Mouse (Mus musculus): ENCODE measurements around the gene Golga7b. TPM values are rescaled to one million over a fixed set of nuclear protein-coding genes. Genes with fewer than 3 reads are reported as not detected.

Gene Golga7b
- total and polyA plus RNA-seq, 3 experiments: 0.50 to 1.0 (median 0.75) TPM

- DNase-seq: no peak
- Histone ChIP-seq H3K27me3 (ENCODE audit: control insufficient read depth, insufficient read depth, low read length) (no peaks in the 10 kb centered on the region), H3K9ac (ENCODE audit: low read depth, low read length) (no peak overlapping the region), H3K4me1 (ENCODE audit: control insufficient read depth, insufficient read depth, low read length) (no peaks in the 10 kb centered on the region), H3K27ac (no peak overlapping the region), H3K4me3 (no peak overlapping the region), H3K36me3 (ENCODE audit: control insufficient read depth, insufficient read depth, low read length) (no peaks in the 10 kb centered on the region), H3K79me2 (replicated peaks; ENCODE audit: control insufficient read depth, insufficient read depth, low read length) (no peaks in the 10 kb centered on the region)
- intact Hi-C loops (cut with DNase I): no loop called here
- TF ChIP-seq EP300 (IDR thresholded peaks at IDR 0.05; ENCODE audit: insufficient read depth, low read depth, low read length) (no peak), POLR2A (IDR thresholded peaks at IDR 0.05; ENCODE audit: insufficient read depth, low read depth, low read length) (no peak), CTCF (IDR thresholded peaks at IDR 0.05) (no peak)
- 59% methylated on average over 6 of the region's 6 CpGs for WGBS
These were observed 45.8 kb downstream of the Golga7b start for GRCm38 (mm10) chr19:42293216-42293615.

- H3K4me3 ChIP-seq: no peak overlapping the region
- H3K9ac ChIP-seq (ENCODE audit: low read depth, low read length): no peak overlapping the region
- DNase-seq: no peak
- H3K27me3 ChIP-seq (ENCODE audit: control insufficient read depth, insufficient read depth, low read length): no peaks in the 10 kb centered on the region
- TF ChIP-seq CTCF (IDR thresholded peaks at IDR 0.05) (no peak), POLR2A (IDR thresholded peaks at IDR 0.05; ENCODE audit: insufficient read depth, low read depth, low read length) (no peak), EP300 (IDR thresholded peaks at IDR 0.05; ENCODE audit: insufficient read depth, low read depth, low read length) (no peak)
- H3K27ac ChIP-seq: no peak overlapping the region
- H3K36me3 ChIP-seq (ENCODE audit: control insufficient read depth, insufficient read depth, low read length): no peaks in the 10 kb centered on the region
- H3K4me1 ChIP-seq (ENCODE audit: control insufficient read depth, insufficient read depth, low read length): no peaks in the 10 kb centered on the region
- no peaks in the 10 kb centered on the region for H3K79me2 ChIP-seq (replicated peaks; ENCODE audit: control insufficient read depth, insufficient read depth, low read length)
- intact Hi-C loops (cut with DNase I): no loop called here
- 42% methylated on average over 12 of the region's 12 CpGs for WGBS
These were observed 55.9 kb downstream of the Golga7b start for GRCm38 (mm10) chr19:42303210-42303813.

GRCm38 (mm10) chr19:42304506-42304905 is 57.1 kb downstream of the Golga7b start:
- TF ChIP-seq CTCF (IDR thresholded peaks at IDR 0.05): no peak
- no peak for TF ChIP-seq POLR2A (IDR thresholded peaks at IDR 0.05; ENCODE audit: insufficient read depth, low read depth, low read length)
- TF ChIP-seq EP300 (IDR thresholded peaks at IDR 0.05; ENCODE audit: insufficient read depth, low read depth, low read length): no peak
- no peak overlapping the region for H3K9ac ChIP-seq (ENCODE audit: low read depth, low read length)
- intact Hi-C loops (cut with DNase I): no loop called here
- no peaks in the 10 kb centered on the region for H3K27me3 ChIP-seq (ENCODE audit: control insufficient read depth, insufficient read depth, low read length)
- no peaks in the 10 kb centered on the region for H3K36me3 ChIP-seq (ENCODE audit: control insufficient read depth, insufficient read depth, low read length)
- WGBS: 81% methylated on average over 13 of the region's 13 CpGs
- no peak for DNase-seq
- H3K79me2 ChIP-seq (replicated peaks; ENCODE audit: control insufficient read depth, insufficient read depth, low read length): no peaks in the 10 kb centered on the region
- H3K4me3 ChIP-seq: no peak overlapping the region
- H3K4me1 ChIP-seq (ENCODE audit: control insufficient read depth, insufficient read depth, low read length): no peaks in the 10 kb centered on the region
- H3K27ac ChIP-seq: no peak overlapping the region

GRCm38 (mm10) chr19:42305746-42306145 is 58.4 kb downstream of the Golga7b start:
- Histone ChIP-seq H3K4me1 (ENCODE audit: control insufficient read depth, insufficient read depth, low read length) (no peaks in the 10 kb centered on the region), H3K27ac (no peak overlapping the region), H3K9ac (ENCODE audit: low read depth, low read length) (no peak overlapping the region), H3K27me3 (ENCODE audit: control insufficient read depth, insufficient read depth, low read length) (no peaks in the 10 kb centered on the region), H3K36me3 (ENCODE audit: control insufficient read depth, insufficient read depth, low read length) (no peaks in the 10 kb centered on the region), H3K4me3 (no peak overlapping the region), H3K79me2 (replicated peaks; ENCODE audit: control insufficient read depth, insufficient read depth, low read length) (no peaks in the 10 kb centered on the region)
- no peak for TF ChIP-seq POLR2A (IDR thresholded peaks at IDR 0.05; ENCODE audit: insufficient read depth, low read depth, low read length)
- TF ChIP-seq CTCF (IDR thresholded peaks at IDR 0.05): no peak
- no peak for TF ChIP-seq EP300 (IDR thresholded peaks at IDR 0.05; ENCODE audit: insufficient read depth, low read depth, low read length)
- WGBS: 46% methylated on average over 8 of the region's 8 CpGs
- intact Hi-C loops (cut with DNase I): no loop called here
- no peak for DNase-seq

- WGBS: 41% methylated on average over 7 of the region's 7 CpGs
These were observed 58.8 kb downstream of the Golga7b start for GRCm38 (mm10) chr19:42306202-42306601.

GRCm38 (mm10) chr19:42307019-42307418 is 59.6 kb downstream of the Golga7b start:
- no peak for DNase-seq
- intact Hi-C loops (cut with DNase I): no loop called here
- Histone ChIP-seq H3K4me3 (no peak overlapping the region), H3K4me1 (ENCODE audit: control insufficient read depth, insufficient read depth, low read length) (no peaks in the 10 kb centered on the region), H3K9ac (ENCODE audit: low read depth, low read length) (no peak overlapping the region), H3K36me3 (ENCODE audit: control insufficient read depth, insufficient read depth, low read length) (no peaks in the 10 kb centered on the region), H3K27me3 (ENCODE audit: control insufficient read depth, insufficient read depth, low read length) (no peaks in the 10 kb centered on the region), H3K27ac (no peak overlapping the region), H3K79me2 (replicated peaks; ENCODE audit: control insufficient read depth, insufficient read depth, low read length) (no peaks in the 10 kb centered on the region)
- TF ChIP-seq POLR2A (IDR thresholded peaks at IDR 0.05; ENCODE audit: insufficient read depth, low read depth, low read length): no peak
- TF ChIP-seq EP300 (IDR thresholded peaks at IDR 0.05; ENCODE audit: insufficient read depth, low read depth, low read length): no peak
- no peak for TF ChIP-seq CTCF (IDR thresholded peaks at IDR 0.05)
- 3% methylated on average over 8 of the region's 8 CpGs for WGBS

More at GRCm38 (mm10) chr19:42306202-42306601, 58.8 kb downstream of the Golga7b start:
- Histone ChIP-seq H3K4me1 (ENCODE audit: control insufficient read depth, insufficient read depth, low read length) (no peaks in the 10 kb centered on the region), H3K27me3 (ENCODE audit: control insufficient read depth, insufficient read depth, low read length) (no peaks in the 10 kb centered on the region), H3K79me2 (replicated peaks; ENCODE audit: control insufficient read depth, insufficient read depth, low read length) (no peaks in the 10 kb centered on the region), H3K27ac (no peak overlapping the region), H3K4me3 (no peak overlapping the region), H3K9ac (ENCODE audit: low read depth, low read length) (no peak overlapping the region), H3K36me3 (ENCODE audit: control insufficient read depth, insufficient read depth, low read length) (no peaks in the 10 kb centered on the region)
- DNase-seq: no peak
- intact Hi-C loops (cut with DNase I): no loop called here
- no peak for TF ChIP-seq POLR2A (IDR thresholded peaks at IDR 0.05; ENCODE audit: insufficient read depth, low read depth, low read length)
- TF ChIP-seq EP300 (IDR thresholded peaks at IDR 0.05; ENCODE audit: insufficient read depth, low read depth, low read length): no peak
- TF ChIP-seq CTCF (IDR thresholded peaks at IDR 0.05): no peak

All from heart, adult 2 months (tissue).